Mouse (Mus musculus): ENCODE measurements at regions not wholly inside any gene's neighbourhood (a gene's known extent, or its start where the extent isn't known, plus 50 kb on each side); places are given as distances from the start of the nearest gene placed in this dataset.
"Not testable (repeated sequence)": the region's sequence is repeated elsewhere in the genome, so short reads cannot be mapped to it uniquely, and the experiment has no call there.

- H3K4me3 ChIP-seq; H3K27me3 ChIP-seq; H3K9ac ChIP-seq; H3K36me3 ChIP-seq; H3K27ac ChIP-seq; H3K4me2 ChIP-seq; H3K4me1 ChIP-seq; ATAC-seq (ENCODE audit: insufficient number of reproducible peaks, low FRiP score, low TSS enrichment, low read depth); H3K9me3 ChIP-seq: not testable (repeated sequence)
- 86% methylated on average over 9 of the region's 9 CpGs for WGBS
Measured at GRCm38 (mm10) chr13:61957197-61957596, 172.5 kb upstream of the Zfp808 start.

GRCm38 (mm10) chr13:61978856-61979255 lies 150.8 kb upstream of the Zfp808 start:
- H3K36me3 ChIP-seq; H3K9ac ChIP-seq; H3K4me2 ChIP-seq; H3K4me3 ChIP-seq; H3K4me1 ChIP-seq; ATAC-seq (ENCODE audit: insufficient number of reproducible peaks, low FRiP score, low TSS enrichment, low read depth); H3K27ac ChIP-seq; H3K9me3 ChIP-seq; H3K27me3 ChIP-seq: not testable (repeated sequence)
- 93% methylated on average over 3 of the region's 3 CpGs for WGBS

GRCm38 (mm10) chr13:61996519-61996918 lies 133.2 kb upstream of the Zfp808 start:
- H3K4me1 ChIP-seq; ATAC-seq (ENCODE audit: insufficient number of reproducible peaks, low FRiP score, low TSS enrichment, low read depth); H3K4me3 ChIP-seq; H3K9me3 ChIP-seq; H3K4me2 ChIP-seq; H3K27me3 ChIP-seq; H3K9ac ChIP-seq; H3K36me3 ChIP-seq; H3K27ac ChIP-seq: not testable (repeated sequence)
- WGBS = 68% methylated on average over 3 of the region's 3 CpGs

GRCm38 (mm10) chr13:61998803-61999202 lies 130.9 kb upstream of the Zfp808 start:
- not testable (repeated sequence) for H3K27ac ChIP-seq; H3K4me3 ChIP-seq; ATAC-seq (ENCODE audit: insufficient number of reproducible peaks, low FRiP score, low TSS enrichment, low read depth); H3K9me3 ChIP-seq; H3K27me3 ChIP-seq; H3K9ac ChIP-seq; H3K36me3 ChIP-seq; H3K4me1 ChIP-seq
- 0 out of 2 replicates have a peak overlapping the region, but pooled peaks have one; percentile 7 for H3K4me2 ChIP-seq
- WGBS = 9% methylated on average over 6 of the region's 6 CpGs

GRCm38 (mm10) chr13:62007321-62007720 lies 122.4 kb upstream of the Zfp808 start:
- H3K4me3 ChIP-seq; H3K36me3 ChIP-seq; H3K4me1 ChIP-seq; ATAC-seq (ENCODE audit: insufficient number of reproducible peaks, low FRiP score, low TSS enrichment, low read depth); H3K27me3 ChIP-seq; H3K9ac ChIP-seq; H3K27ac ChIP-seq; H3K4me2 ChIP-seq; H3K9me3 ChIP-seq: not testable (repeated sequence)
- 74% methylated on average over 1 of the region's 1 CpGs for WGBS

GRCm38 (mm10) chr13:62015424-62016167 lies 114.1 kb upstream of the Zfp808 start:
- 1% methylated on average over 22 of the region's 22 CpGs for WGBS
- Histone ChIP-seq H3K4me3 (peak overlapping the region; percentile 56), H3K27ac (peak overlapping the region; percentile 76), H3K9ac (peak overlapping the region; percentile 60), H3K4me2 (peak overlapping the region; percentile 52)
- not testable (repeated sequence) for H3K27me3 ChIP-seq; ATAC-seq (ENCODE audit: insufficient number of reproducible peaks, low FRiP score, low TSS enrichment, low read depth); H3K4me1 ChIP-seq; H3K9me3 ChIP-seq; H3K36me3 ChIP-seq

- H3K4me1 ChIP-seq; H3K9me3 ChIP-seq; ATAC-seq (ENCODE audit: insufficient number of reproducible peaks, low FRiP score, low TSS enrichment, low read depth); H3K27me3 ChIP-seq; H3K36me3 ChIP-seq: not testable (repeated sequence)
- Histone ChIP-seq H3K4me2 (peak overlapping the region; percentile 52), H3K27ac (peak overlapping the region; percentile 76), H3K9ac (peak overlapping the region; percentile 60), H3K4me3 (peak overlapping the region; percentile 56)
- WGBS = 0% methylated on average over 5 of the region's 5 CpGs
Measured at GRCm38 (mm10) chr13:62016168-62016502, 113.6 kb upstream of the Zfp808 start.

GRCm38 (mm10) chr13:62037646-62038045 lies 92.0 kb upstream of the Zfp808 start:
- H3K4me1 ChIP-seq; ATAC-seq (ENCODE audit: insufficient number of reproducible peaks, low FRiP score, low TSS enrichment, low read depth); H3K9me3 ChIP-seq; H3K9ac ChIP-seq; H3K27me3 ChIP-seq; H3K36me3 ChIP-seq; H3K27ac ChIP-seq; H3K4me2 ChIP-seq; H3K4me3 ChIP-seq: not testable (repeated sequence)
- WGBS = 89% methylated on average over 2 of the region's 2 CpGs

- not testable (repeated sequence) for H3K27ac ChIP-seq; H3K4me2 ChIP-seq; ATAC-seq (ENCODE audit: insufficient number of reproducible peaks, low FRiP score, low TSS enrichment, low read depth); H3K27me3 ChIP-seq; H3K9ac ChIP-seq; H3K4me3 ChIP-seq; H3K4me1 ChIP-seq; H3K9me3 ChIP-seq; H3K36me3 ChIP-seq
- WGBS = 64% methylated on average over 2 of the region's 2 CpGs
Measured at GRCm38 (mm10) chr13:62077951-62078671, 51.6 kb upstream of the Zfp808 start.

GRCm38 (mm10) chr13:62078893-62079292 lies 50.8 kb upstream of the Zfp808 start:
- H3K27me3 ChIP-seq; H3K36me3 ChIP-seq; H3K4me2 ChIP-seq; H3K27ac ChIP-seq; H3K9me3 ChIP-seq; H3K9ac ChIP-seq; ATAC-seq (ENCODE audit: insufficient number of reproducible peaks, low FRiP score, low TSS enrichment, low read depth); H3K4me3 ChIP-seq; H3K4me1 ChIP-seq: not testable (repeated sequence)
- WGBS = 93% methylated on average over 9 of the region's 9 CpGs

Data from limb, embryonic 15.5 days (tissue).